Mouse (Mus musculus) ZHBTc4 (cell line): ENCODE measurements around the gene Ppp1r7.
"Not testable (repeated sequence)": the region's sequence is repeated elsewhere in the genome, so short reads cannot be mapped to it uniquely, and the experiment has no call there.

Experiments
- DNase-seq: peaks from one replicate; pipeline ENCODE4 v3.0.0-alpha.2; 2011; ENCODE audit warnings: low read depth, low spot score

Gene Ppp1r7

DNA sequence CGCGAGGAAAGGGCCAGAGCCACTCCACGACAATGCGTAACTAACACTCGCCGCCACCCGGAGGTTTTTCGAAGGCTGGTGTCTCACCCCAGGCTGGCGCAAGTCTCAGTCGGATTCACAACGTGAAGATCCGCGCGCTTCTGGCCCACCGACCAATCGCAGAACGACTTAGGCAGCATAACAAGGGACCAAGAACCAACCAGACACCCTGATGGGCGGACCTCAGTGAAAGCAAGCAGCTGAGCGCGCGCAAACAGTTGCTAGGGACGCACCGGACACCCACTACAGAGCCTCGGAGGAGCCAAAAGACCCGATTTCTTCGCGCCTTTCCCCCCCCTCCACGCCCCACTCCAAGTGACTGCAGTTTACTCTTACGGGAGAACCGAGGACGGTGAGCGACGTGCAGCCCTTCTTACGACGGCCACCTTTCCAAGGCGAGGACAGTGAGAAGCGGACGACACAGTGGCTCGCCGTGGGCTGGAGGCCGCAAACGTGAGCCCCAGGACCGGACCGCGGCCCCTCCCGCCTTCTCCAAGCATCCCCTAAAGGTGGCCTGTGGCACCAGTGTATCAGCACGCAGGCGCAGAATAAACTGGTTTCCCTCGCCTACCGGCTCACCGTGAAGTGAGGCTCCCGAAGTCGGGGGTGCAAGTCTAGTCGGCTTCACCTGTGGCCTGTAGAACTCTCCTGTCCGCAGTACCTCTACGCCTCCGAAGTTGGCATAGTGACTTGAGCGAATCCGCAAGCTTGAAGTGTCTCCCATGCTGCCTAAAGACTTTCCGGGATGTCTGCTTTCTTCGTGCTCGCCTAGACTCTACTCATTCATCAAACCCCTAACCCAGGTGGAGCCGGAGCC lies at the start of gene Ppp1r7, which contains the start of gene Pask:
Ppp1r7 (plus strand) TSS at position 207 of the 856 bp plus-strand sequence.
Pask (minus strand) TSS at position 835 of the 856 bp plus-strand sequence.
- DNase-seq: peak; percentile 98

DNA sequence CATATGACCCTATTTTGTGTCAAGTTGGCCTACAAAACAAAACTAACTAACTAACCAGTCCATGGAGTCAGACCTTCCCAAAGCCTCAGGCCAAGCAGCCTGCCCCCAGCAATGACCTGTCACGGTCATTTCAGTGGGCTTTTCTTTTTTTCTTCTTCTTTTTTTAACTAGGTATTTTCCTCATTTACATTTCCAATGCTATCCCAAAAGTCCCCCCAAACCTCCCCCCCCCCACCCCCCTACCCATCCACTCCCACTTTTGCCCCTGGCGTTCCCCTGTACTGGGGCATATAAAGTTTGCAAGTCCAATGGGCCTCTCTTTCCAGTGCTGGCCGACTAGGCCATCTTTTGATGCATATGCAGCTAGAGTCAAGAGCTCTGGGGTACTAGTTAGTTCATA lies 48.2 kb upstream of the Ppp1r7 start:
- not testable (repeated sequence) for DNase-seq

DNA sequence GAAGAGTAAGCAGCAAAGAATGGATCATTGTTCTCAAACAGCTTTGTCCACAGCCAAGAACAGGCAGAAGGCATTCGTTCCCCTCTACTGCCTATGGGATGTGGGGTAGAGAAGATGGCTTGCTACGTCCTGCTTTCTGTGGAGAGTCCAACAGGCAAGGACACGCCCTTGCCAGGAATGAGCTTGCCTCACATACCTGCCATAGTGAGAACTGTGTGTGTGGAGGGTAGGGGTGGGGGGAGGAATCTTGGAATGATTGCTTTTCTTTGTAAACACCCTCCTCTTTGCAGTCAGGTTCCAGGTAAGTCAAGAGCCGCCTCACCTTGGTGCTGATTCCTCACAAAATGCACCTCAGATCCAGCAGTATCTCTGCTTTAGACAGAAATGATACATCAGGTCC lies 42.9 kb upstream of the Ppp1r7 start:
- DNase-seq: peak; percentile 77

DNA sequence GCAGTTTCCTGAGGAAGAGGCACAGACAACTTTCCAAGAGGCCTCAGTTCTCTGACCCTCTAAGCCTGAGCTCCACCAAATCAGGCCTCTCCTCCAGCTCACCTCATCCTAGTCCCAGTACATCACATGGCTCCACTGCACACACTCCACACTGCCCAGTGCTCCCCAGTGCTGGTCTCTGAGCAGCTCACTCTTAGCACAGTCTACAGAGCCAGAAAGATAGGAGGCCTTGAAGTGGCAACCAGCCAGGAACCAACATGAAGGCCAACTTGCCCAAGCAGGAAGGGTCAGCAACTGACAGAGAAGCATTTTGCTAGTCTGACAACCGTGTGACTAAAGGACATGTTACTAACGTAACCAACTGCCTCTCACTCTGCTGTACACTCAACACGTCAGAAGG lies 42.1 kb upstream of the Ppp1r7 start:
- DNase-seq: no peak

DNA sequence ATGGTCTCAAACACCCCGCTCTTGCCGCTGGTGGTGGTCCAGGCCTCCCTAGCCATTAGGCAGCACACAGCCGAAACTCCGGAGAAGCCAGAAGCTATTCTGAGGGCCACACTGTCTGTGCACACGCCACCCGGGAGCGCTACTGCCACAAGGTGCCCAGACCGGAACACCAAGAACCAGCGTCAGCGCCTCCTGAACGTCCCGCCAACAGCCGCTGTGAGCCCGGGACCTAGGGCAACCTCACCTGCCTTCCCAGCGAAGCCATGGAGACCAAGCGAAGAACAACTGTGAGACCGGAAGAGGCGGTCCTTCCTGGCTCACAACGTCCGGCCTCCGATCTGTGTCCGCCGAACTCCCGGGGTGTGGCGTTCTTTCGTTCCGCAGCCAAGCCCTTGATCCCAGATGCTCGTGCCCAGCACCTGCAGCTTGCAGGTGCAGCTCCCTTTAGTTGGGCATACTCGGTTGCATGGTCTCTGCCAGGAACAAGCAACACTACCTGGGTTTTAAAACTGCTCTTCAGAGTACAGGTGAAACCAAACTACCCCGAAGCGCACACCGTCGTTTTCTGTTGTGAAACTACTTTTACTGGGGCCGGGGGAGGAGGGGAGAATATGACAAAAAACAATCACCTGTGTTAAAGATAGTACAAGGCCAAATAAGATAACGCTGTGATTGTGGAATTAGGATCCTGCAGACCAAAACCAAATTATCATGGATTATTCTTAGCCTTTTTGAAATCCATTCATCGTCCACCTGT lies 36.9 kb upstream of the Ppp1r7 start, which contains the start of gene Mterf4:
Mterf4 (minus strand) TSS at position 335 of the 757 bp plus-strand sequence.
- peak; percentile 94 for DNase-seq

DNA sequence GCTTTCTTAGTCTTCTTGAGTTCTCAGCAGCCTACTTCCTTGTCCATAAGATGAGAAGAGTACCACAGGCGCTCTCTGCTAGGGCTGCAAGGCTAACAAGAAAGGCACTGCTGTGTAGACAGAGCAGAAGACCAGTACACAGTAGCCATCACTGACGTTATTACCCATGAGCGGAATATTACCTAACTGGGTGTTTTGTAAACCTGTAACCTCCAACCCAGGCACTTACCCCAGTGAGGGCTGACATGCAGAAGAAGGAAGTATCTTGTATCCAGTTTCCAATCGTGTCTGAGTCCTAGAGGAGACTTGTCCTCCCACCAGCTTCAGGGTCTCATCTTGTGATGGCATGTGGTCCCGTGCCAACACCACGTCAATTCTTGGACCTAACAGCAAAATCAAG lies 18.7 kb upstream of the Ppp1r7 start:
- DNase-seq: no peak

DNA sequence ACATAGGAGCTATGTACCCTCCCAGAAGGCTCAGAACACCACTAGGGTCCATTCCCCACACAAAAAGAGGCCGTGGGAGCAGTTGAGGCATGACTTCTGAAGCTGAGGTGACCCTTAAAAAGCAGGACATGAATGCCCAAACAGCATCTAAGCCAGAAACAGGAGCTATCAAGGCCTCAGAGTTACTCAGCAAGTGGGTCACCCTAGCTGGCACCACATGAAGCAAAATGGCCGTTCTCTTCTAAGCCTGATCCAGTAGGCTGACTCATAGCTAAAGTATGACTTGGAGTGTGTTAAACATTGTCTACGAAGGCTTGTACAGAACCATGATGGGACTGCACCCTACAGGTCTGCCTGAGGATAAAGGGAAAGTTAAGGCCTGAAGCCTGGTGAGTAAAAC lies 16.2 kb upstream of the Ppp1r7 start:
- DNase-seq: no peak

DNA sequence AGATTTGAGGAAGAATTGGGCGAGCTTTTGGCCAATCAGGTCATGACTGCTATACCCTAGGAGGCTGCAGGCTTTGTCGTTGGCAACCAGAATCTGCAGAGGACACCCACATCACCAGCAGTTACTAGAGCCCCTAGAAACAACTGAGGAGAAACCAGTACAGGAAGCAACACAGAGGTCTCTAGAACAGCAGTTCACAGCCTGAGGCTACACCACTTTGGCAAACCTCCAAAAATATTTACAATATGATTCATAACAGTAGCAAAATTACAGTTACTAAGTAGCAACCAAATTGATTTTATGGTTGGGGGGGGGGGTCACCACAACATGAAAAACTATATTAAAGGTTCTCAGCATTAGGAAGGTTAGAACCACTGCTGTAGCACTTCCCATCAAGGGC lies 8.0 kb upstream of the Ppp1r7 start:
- no peak for DNase-seq

DNA sequence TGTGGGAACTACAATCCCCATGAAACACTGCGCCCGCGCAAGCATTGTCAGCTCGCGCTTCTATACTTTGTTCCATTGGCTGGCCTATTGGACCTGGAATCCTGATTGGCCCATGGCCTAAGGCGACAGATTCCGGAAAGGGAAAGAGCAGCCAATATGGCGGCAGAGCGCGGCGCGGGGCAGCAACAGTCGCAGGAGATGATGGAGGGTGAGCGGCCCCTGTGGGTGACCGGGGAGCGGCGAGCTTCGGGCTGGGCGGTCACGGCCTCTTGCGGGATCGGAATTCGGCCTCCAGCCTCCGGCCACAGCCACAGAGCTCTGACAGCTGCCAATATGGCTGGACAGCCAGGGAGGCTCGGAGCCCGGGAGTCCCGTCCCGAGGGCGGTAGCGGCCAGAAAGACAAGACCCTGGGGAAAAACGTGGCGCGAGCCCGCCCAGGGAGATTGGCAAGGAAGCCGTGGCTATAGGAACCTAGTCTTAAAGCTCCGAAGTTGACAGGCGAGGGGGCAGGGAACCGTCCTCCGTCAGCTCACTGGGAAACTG lies 922 bp downstream of the Ppp1r7 start:
- peak; percentile 98 for DNase-seq

DNA sequence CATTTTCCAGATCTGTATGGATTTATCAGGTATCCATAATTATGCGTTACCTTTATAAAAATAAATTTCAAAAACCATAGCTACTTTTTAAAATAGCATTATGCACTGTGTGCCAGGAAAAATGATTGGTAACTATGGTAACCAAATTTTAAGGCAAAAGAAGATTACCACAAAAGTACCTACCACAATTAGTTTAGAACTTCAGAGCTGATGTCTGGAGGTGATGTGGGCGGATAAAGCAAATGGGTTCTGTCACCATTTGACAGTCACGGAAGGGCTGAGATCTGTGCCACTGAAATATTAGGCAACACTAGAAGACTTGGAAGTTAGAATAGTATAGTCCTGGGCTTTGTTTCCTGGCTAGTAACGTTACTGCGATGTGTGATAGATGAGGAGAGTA lies 4.5 kb downstream of the Ppp1r7 start:
- DNase-seq: no peak

DNA sequence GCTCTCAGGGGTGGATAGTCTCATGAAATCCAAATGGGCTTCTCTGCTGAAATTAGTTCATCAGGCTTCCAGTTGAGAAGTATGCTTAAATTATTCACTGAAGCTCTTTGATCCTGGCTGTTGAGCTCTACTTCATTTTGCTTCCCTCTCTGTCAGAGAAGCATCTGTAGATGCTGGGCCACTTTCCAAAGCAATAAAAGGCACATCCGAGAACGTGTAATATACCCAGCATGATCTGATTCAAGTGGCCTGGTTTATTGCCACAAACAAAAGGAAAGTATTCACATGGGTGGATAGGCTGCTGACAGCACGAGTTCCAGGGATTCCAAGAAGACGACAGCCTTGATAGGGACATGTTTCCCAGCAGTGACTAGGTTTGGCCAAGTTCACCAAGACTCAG lies 7.0 kb downstream of the Ppp1r7 start:
- DNase-seq: no peak

DNA sequence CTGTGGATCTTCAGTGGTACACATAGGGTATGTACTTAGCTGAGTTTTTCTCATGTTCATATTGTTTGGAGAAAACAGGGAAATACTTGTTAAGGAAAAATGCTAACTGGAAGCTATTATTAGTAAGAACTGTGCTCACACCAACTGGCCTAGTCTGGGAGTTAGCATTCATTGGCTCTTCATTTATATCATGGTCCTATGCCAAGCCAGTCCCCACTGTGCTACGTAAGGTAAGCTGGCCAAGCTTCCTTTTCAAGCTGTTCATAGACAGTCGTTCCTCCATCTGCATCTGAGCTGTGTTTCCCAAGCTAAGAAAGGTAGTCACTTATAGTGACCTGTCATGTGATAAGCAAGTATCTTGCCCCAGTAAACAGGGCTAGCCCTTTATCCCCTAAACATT lies 10.1 kb downstream of the Ppp1r7 start:
- no peak for DNase-seq

DNA sequence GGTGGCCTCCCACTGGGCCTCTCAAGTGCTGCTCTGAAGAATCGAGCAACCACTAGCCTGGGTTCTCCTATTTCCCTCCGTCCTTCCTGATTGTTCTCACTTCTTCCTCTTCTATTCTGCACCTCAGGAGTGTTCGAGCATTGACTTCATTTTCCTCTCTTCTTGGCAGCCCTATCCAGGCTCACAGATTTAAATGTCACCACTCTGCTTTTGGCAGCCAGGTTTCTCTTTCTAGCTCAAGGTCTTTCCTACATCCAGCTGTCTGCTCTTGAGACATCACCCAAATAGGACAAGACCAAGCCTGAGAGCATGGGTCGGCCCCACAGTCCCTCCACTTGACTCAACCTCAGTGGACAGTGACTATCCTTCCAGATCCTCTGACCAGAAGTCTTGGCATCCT lies 20.0 kb downstream of the Ppp1r7 start:
- no peak for DNase-seq

DNA sequence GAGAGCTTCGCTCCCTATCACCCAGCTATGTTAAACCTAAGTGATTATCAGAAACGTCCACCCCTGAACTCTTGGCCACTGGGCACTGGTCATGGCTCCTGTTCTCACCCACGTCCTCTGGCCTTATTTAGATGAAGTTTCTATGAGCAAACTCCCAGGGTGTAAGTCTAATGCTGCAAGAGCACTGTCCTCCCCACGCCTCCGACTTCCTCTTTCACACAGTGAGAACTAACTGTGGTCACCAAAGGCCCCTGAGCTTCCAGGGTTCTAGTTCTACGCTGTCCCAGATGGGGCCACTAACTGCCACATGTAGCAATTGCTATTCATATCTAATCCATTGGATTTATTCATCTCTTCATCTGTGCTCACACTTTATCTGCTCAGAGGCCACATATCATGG lies 23.0 kb downstream of the Ppp1r7 start:
- DNase-seq: no peak

DNA sequence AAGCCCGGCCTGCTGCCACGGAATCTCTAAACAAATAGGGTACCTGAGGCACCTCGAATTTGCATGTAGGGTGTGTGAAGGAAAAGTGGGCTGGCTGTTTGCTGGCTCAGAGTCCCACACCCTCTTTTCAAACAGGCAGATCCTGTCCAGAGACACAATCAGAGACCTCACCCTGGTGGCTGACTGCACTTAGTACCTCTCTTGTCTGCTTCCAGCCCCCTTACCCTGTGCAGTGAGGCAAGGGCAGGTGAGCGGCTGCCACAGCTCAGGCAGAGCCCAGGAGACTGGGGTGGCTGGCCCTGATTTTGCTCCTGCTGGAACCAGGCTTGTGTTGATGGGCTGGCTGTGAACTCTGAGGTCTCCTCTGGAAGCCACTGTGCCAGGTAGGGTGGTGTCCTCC lies 31.0 kb downstream of the Ppp1r7 start, which contains the start of gene Ano7:
Ano7 (plus strand) TSS at position 266 of the 400 bp plus-strand sequence.
- DNase-seq: peak; percentile 20

DNA sequence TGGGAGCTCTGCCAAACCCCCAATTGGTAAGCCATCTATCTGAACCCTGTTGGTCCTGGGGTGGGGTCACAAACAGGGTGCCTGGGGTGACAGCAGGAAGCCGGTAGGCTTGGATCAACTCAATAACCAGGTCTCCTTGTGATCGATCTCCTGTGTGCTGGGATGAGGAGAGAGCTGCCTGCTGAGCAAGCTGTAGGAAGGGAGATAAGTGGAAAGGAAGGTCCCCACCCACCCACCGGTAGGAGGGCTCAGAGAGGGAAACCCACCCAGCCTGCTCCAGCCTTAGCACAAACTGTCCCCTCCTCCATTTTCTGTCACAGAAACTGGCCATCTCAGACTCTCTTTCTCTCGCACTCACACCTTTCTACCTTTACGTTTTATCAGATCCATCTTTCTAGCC lies 34.7 kb downstream of the Ppp1r7 start:
- no peak for DNase-seq

DNA sequence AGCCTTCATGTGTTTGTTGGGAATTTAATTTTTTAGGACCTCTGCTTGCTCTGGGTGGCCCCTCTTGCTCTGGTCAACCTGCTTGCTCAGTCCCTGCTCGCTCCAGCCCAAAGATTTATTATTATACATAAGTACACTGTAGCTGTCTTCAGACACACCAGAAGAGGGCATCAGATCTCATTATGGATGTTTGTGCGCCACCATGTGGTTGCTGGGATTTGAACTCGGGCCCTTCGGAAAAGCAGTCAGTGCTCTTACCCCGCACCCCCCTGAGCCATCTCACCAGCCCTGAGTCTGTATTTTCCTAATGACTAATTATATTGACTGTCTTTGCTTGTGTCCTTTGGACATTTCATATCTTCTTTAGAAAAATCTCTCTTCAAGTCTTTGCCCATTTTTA lies 36.5 kb downstream of the Ppp1r7 start:
- DNase-seq: no peak

DNA sequence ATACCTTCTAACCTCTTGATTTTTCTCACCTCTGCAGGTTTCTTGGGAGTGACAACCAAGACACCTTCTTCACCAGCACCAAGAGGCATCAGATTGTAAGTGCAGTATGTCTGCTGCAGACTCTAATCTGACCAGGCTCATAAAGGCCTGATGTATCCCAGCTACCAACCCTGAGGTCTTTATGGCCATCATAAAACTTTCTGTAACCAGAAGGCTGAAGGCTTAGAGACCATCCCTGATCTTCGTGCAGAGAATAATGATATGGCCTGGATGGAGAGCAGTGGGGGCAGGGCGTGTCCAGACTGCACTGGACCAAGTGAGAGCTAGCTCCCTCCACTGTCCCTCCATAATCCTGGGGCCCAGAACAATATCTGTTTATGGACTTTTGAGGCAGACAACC lies 44.5 kb downstream of the Ppp1r7 start:
- no peak for DNase-seq

DNA sequence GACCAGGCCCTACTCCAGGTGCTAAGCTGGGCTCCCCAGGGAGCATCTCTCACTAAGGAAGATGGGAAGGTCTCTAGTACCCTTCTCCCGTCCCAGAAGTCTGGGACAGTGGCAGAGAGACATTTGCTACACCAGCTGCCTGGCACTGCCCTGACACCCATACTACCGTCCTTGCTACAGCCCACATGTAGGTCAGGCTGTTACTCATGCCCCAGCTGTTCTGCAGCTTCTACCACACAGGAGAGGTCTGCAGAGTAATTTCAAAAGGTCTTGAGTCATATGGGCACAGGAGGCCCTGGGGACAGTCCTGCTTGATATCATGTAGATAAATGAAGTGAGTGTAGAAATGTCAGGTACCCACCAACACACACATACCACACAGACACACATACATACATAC lies 46.3 kb downstream of the Ppp1r7 start:
- DNase-seq: no peak

DNA sequence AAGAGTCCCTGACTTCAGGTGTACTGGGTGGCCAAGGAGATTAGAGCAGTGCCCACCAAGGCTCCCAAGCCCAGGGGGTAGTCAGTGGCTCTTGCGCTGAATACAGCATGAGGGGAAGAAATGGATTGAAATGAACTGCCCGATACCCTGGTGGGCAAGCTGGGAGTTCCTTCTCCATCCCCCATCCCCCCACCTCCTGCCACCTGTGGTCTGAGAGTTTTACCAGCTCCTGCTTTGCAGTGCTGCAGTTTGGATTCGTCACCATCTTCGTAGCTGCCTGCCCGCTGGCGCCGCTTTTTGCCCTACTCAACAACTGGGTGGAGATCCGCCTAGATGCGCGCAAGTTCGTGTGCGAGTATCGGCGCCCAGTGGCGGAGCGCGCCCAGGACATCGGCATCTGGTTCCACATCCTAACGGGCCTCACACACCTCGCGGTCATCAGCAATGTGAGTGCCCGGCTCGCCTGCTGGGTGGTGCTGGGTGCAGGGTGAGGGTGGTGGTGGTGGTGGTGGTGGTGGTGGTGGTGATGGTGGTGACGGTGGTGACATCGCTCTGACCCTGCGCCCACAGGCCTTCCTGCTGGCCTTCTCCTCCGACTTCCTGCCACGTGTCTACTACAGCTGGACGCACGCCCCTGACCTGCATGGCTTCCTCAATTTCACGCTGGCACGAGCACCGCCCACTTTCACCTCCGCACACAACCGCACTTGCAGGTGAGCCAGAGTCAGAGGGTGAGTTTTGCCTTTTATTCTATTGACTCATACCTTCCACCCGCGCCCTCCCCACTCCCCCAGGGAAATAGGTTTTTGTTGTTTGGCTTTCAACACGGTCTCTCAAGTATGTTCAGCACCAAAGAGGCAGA lies 58.8 kb downstream of the Ppp1r7 start:
- peak; percentile 60 for DNase-seq

DNA sequence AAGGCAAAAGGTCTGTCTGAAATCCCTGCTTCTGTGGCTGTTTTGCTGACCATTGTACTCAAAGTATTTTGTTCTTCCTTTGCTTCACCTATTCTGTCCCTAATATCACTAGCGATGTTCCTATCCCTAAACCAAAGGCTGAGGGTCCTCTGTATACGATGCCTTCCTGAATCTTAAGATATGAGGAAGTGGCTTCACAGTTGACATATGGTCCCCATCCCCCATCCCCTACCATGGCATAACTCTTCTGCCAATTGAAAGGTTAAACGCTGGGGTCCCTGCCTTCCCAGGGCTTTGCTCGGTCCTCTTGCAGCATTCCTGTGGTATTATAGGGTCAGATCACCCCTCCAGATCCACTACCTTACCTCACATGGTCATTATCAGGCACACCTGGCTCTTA lies 60.7 kb downstream of the Ppp1r7 start:
- no peak for DNase-seq
